Mouse (Mus musculus): ENCODE results near the gene Pafah1b3. TPM values are rescaled to one million over a fixed set of nuclear protein-coding genes. Genes with fewer than 3 reads are reported as not detected.

Gene Pafah1b3
- polyA plus RNA-seq, 1 experiment from 2014 or later = 287 TPM

DNA sequence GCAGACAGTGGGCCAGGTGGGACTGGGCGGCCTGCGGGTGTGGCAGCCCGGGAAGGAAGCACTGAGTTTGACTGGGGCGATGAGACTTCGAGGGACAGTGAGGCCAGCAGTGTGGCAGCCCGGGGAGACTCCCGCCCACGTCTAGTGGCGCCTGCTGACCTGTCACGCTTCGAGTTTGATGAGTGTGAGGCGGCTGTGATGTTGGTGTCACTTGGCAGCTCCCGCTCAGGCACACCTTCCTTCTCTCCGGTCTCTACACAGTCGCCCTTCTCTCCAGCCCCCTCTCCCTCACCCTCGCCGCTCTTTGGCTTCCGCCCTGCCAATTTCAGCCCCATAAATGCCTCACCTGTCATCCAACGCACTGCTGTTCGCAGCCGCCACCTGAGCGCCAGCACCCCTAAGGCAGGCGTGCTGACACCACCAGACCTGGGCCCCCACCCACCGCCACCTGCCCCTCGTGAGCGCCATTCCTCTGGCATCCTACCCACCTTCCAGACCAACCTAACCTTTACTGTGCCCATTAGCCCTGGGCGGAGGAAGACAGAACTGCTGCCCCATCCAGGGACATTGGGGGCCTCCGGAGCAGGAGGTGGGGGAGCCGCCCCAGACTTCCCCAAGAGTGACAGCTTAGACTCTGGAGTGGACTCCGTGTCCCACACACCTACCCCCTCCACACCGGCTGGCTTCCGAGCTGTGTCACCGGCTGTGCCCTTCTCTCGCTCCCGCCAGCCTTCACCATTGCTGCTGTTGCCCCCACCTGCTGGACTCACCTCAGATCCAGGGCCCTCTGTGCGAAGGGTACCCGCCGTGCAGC lies 25.1 kb downstream of the Pafah1b3 start:
- peaks cover 8% of the 10 kb centered on the region; the same call in 1 of the 2 replicates for H3K4me1 ChIP-seq (ENCODE audit: control insufficient read depth, insufficient read depth, low read length)
- no peaks in the 10 kb centered on the region for H3K9me3 ChIP-seq (replicated peaks; ENCODE audit: control insufficient read depth, low read length)
- no peak overlapping the region for H3K4me3 ChIP-seq (ENCODE audit: low read depth, low read length)
- H3K36me3 ChIP-seq (replicated peaks; ENCODE audit: control insufficient read depth, insufficient read depth, low read depth, low read length) = peaks cover 4% of the 10 kb centered on the region; the same call in 1 of the 2 replicates
- no peak overlapping the region for H3K27ac ChIP-seq (replicated peaks; ENCODE audit: low read depth, low read length)
- no peak overlapping the region for H3K4me2 ChIP-seq (ENCODE audit: low read depth, low read length)
- no peak overlapping the region for H3K9ac ChIP-seq (replicated peaks; ENCODE audit: low read length)
- no peak for DNase-seq (ENCODE audit: low spot score)
- 89% methylated on average over 38 of the region's 38 CpGs for WGBS
- ATAC-seq (replicated peaks; ENCODE audit: insufficient number of reproducible peaks, low FRiP score, low TSS enrichment, low read depth) = no peak
- no peaks in the 10 kb centered on the region for H3K27me3 ChIP-seq (ENCODE audit: control insufficient read depth, insufficient read depth, low read length)

DNA sequence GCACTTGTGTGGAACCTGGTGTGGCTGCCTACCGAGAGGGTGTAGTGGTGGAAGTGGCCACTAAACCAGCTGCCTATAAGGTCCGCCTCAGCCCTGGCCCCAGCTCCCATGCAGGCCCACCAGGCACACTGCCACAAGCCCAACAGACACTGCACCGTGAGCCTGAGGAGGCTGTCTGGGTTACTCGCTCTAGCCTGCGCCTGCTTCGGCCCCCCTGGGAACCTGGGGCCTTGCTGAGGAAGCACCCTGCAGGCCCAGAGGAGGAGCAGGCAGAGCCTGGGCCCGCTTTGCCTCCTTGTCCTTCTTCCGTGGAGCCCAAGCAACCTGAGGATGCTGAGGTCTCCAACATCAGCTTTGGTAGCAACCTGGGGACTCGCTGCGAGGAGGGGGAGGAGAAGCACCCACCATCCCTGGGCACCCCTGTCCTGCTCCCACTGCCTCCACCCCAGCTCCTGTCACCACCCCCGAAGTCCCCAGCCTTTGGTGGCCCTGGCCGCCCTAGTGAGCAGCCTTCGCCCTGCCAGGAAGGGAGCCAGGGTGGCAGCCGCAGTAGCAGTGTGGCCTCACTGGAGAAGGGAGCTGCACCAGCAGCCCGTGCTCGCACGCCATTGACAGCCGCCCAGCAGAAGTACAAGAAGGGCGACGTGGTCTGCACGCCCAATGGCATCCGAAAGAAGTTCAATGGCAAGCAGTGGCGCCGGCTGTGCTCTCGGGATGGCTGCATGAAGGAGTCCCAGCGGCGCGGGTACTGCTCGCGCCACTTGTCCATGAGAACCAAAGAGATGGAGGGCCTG lies 25.9 kb downstream of the Pafah1b3 start:
- no peak for DNase-seq (ENCODE audit: low spot score)
- Histone ChIP-seq H3K36me3 (replicated peaks; ENCODE audit: control insufficient read depth, insufficient read depth, low read depth, low read length) (peaks cover 4% of the 10 kb centered on the region; the same call in 1 of the 2 replicates), H3K4me3 (ENCODE audit: low read depth, low read length) (no peak overlapping the region), H3K4me2 (ENCODE audit: low read depth, low read length) (no peak overlapping the region), H3K9ac (replicated peaks; ENCODE audit: low read length) (no peak overlapping the region), H3K27me3 (ENCODE audit: control insufficient read depth, insufficient read depth, low read length) (no peaks in the 10 kb centered on the region), H3K27ac (replicated peaks; ENCODE audit: low read depth, low read length) (no peak overlapping the region), H3K9me3 (replicated peaks; ENCODE audit: control insufficient read depth, low read length) (no peaks in the 10 kb centered on the region), H3K4me1 (ENCODE audit: control insufficient read depth, insufficient read depth, low read length) (peaks cover 5% of the 10 kb centered on the region; the same call in 1 of the 2 replicates)
- ATAC-seq (replicated peaks; ENCODE audit: insufficient number of reproducible peaks, low FRiP score, low TSS enrichment, low read depth) = no peak
- 89% methylated on average over 29 of the region's 30 CpGs for WGBS

DNA sequence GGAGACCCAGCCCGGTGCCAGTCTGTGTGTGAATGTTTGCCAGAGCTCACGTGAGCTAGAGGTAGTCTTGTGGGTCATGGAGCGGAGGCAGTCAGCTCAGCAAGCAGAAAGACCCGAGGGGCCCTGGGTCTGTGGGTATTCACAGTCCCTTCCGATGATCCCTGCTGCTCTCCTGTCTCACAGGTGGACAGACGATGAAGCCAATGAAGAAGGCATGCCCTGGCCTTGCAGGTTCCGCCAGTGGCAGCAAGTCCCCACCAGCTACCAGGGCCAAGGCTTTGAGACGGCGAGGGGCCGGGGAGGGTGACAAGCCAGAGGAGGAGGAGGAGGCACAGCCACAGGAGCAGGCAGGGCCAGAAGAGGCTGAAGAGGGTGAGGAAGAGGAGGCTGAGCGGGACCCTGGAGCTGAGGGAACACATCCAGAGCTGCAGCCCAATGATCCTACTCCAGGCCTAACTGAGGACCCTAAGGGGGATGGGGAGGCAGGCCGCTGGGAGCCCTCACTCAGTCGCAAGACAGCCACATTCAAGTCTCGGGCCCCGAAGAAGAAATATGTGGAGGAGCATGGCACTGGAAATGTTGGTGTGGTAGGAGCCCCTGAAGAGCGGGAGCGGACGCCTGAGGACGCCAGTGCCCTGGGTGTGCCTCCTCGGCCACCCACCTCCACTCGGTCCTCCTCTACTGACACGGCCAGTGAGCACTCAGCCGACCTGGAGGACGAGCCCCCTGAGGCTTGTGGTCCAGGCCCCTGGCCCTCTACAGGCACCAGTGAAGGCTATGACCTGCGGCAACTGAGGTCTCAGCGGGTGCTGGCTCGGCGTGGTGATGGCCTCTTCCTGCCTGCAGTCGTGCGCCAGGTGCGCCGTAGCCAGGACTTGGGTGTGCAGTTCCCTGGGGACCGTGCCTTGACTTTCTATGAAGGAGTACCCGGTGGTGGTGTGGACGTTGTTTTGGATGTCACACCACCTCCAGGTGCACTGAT lies 26.8 kb downstream of the Pafah1b3 start:
- no peak overlapping the region for H3K27ac ChIP-seq (replicated peaks; ENCODE audit: low read depth, low read length)
- H3K4me1 ChIP-seq (ENCODE audit: control insufficient read depth, insufficient read depth, low read length) = peaks cover 5% of the 10 kb centered on the region; the same call in 1 of the 2 replicates
- H3K36me3 ChIP-seq (replicated peaks; ENCODE audit: control insufficient read depth, insufficient read depth, low read depth, low read length) = peaks cover 4% of the 10 kb centered on the region; the same call in 1 of the 2 replicates
- H3K4me3 ChIP-seq (ENCODE audit: low read depth, low read length) = no peak overlapping the region
- 87% methylated on average over 35 of the region's 35 CpGs for WGBS
- DNase-seq (ENCODE audit: low spot score) (no peak), ATAC-seq (replicated peaks; ENCODE audit: insufficient number of reproducible peaks, low FRiP score, low TSS enrichment, low read depth) (no peak)
- H3K4me2 ChIP-seq (ENCODE audit: low read depth, low read length) = no peak overlapping the region
- no peaks in the 10 kb centered on the region for H3K9me3 ChIP-seq (replicated peaks; ENCODE audit: control insufficient read depth, low read length)
- no peaks in the 10 kb centered on the region for H3K27me3 ChIP-seq (ENCODE audit: control insufficient read depth, insufficient read depth, low read length)
- H3K9ac ChIP-seq (replicated peaks; ENCODE audit: low read length) = no peak overlapping the region

DNA sequence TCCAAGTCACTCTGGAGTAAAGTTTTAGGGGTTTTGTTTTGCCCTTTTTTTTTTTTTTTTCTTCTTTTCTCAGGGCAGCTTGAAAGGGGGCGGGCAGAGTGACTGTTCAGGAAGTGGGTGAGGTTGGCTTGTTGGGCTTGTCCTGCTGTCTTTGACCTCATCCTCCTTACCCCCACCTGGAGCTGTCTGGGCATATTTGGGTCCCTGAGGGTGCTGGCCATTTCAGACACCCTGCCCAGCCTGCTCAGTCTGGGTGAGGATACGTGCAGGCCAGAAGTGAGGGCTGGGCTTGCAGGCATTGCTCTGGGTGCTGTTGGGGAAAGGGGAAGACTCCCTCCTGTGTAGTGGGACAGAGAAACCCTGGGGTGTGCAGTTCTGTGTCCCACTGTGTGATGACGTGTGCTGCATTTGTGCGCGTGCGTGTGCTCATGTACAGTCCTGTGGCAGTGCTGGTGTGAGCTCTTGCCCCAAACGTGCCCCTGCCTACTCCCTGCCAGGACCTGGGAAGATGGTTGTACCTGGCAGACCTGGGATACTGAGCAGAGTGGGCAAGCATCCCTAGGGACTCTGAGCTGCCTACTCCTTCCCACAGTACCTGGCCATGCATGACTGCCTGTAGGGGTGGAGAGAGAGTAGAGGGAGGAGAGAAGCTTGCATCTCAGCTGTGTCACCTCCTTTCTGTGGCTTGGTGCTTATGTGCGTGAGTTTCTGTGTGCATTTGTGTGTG lies 28.1 kb downstream of the Pafah1b3 start:
- no peaks in the 10 kb centered on the region for H3K27me3 ChIP-seq (ENCODE audit: control insufficient read depth, insufficient read depth, low read length)
- H3K9ac ChIP-seq (replicated peaks; ENCODE audit: low read length) = 0 out of 2 replicates have a peak overlapping the region, but pooled peaks have one; percentile 4
- H3K36me3 ChIP-seq (replicated peaks; ENCODE audit: control insufficient read depth, insufficient read depth, low read depth, low read length) = peaks cover 4% of the 10 kb centered on the region; the same call in 1 of the 2 replicates
- H3K27ac ChIP-seq (replicated peaks; ENCODE audit: low read depth, low read length) = no peak overlapping the region
- H3K4me1 ChIP-seq (ENCODE audit: control insufficient read depth, insufficient read depth, low read length) = peaks cover 5% of the 10 kb centered on the region; the same call in 1 of the 2 replicates
- no peaks in the 10 kb centered on the region for H3K9me3 ChIP-seq (replicated peaks; ENCODE audit: control insufficient read depth, low read length)
- H3K4me3 ChIP-seq (ENCODE audit: low read depth, low read length) = 0 out of 2 replicates have a peak overlapping the region, but pooled peaks have one; percentile 3
- DNase-seq (ENCODE audit: low spot score) = no peak
- 90% methylated on average over 8 of the region's 8 CpGs for WGBS
- H3K4me2 ChIP-seq (ENCODE audit: low read depth, low read length) = no peak overlapping the region; the same call in 1 of the 2 replicates
- ATAC-seq (replicated peaks; ENCODE audit: insufficient number of reproducible peaks, low FRiP score, low TSS enrichment, low read depth) = no peak

DNA sequence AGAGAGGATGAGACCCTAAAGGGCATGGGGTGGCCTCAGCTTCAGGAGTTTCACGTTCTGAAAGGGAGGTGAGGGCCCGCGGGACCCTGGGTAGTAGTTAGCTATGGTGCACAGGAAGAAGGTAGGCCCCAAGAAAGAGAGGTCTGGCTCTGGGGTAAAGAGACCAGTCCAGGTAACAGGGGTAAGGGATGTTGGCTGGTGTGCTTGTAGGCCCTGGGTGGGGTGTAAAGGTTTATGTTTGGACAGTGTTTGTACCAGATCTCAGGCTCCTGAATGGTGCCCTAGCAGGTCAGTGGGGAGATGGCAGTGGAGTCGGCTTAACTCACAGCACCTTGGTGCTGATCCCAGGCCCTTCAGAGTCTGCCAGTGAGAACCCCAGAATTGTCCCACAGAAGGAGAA lies 28.8 kb downstream of the Pafah1b3 start:
- WGBS = 56% methylated on average over 4 of the region's 4 CpGs
- H3K4me2 ChIP-seq (ENCODE audit: low read depth, low read length) = peak overlapping the region; percentile 61
- peaks cover 5% of the 10 kb centered on the region; the same call in 1 of the 2 replicates for H3K4me1 ChIP-seq (ENCODE audit: control insufficient read depth, insufficient read depth, low read length)
- peak overlapping the region; percentile 58 for H3K4me3 ChIP-seq (ENCODE audit: low read depth, low read length)
- no peak for ATAC-seq (replicated peaks; ENCODE audit: insufficient number of reproducible peaks, low FRiP score, low TSS enrichment, low read depth)
- H3K9ac ChIP-seq (replicated peaks; ENCODE audit: low read length) = peak overlapping the region; percentile 69
- DNase-seq (ENCODE audit: low spot score) = no peak
- no peaks in the 10 kb centered on the region for H3K9me3 ChIP-seq (replicated peaks; ENCODE audit: control insufficient read depth, low read length)
- no peaks in the 10 kb centered on the region for H3K27me3 ChIP-seq (ENCODE audit: control insufficient read depth, insufficient read depth, low read length)
- no peak overlapping the region for H3K27ac ChIP-seq (replicated peaks; ENCODE audit: low read depth, low read length)
- peaks cover 4% of the 10 kb centered on the region; the same call in 1 of the 2 replicates for H3K36me3 ChIP-seq (replicated peaks; ENCODE audit: control insufficient read depth, insufficient read depth, low read depth, low read length)

DNA sequence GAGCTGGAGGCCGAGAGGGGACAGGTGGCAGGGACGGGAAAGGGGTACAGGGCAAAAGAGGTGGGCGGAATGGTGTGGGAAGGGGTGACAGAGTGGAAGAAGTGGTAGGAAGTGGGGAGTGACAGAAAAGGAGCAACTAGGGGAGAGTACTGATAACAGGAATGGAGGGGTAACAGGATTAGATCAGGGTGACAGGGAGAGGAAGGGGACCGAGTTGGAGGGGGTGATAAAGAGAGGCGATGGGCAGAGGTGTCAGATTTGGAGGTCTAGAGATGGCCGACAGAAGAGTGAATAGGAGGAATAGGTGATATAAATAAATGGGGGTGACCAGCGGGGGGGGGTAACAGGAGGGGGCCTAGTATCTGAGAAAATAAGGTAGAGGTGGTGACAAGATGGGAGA lies 29.2 kb downstream of the Pafah1b3 start:
- WGBS = 7% methylated on average over 7 of the region's 7 CpGs
- Histone ChIP-seq H3K27me3 (ENCODE audit: control insufficient read depth, insufficient read depth, low read length) (no peaks in the 10 kb centered on the region), H3K36me3 (replicated peaks; ENCODE audit: control insufficient read depth, insufficient read depth, low read depth, low read length) (peaks cover 4% of the 10 kb centered on the region; the same call in 1 of the 2 replicates), H3K9ac (replicated peaks; ENCODE audit: low read length) (peak overlapping the region; percentile 69), H3K4me3 (ENCODE audit: low read depth, low read length) (peak overlapping the region; percentile 58), H3K27ac (replicated peaks; ENCODE audit: low read depth, low read length) (no peak overlapping the region), H3K4me1 (ENCODE audit: control insufficient read depth, insufficient read depth, low read length) (peaks cover 5% of the 10 kb centered on the region; the same call in 1 of the 2 replicates), H3K9me3 (replicated peaks; ENCODE audit: control insufficient read depth, low read length) (no peaks in the 10 kb centered on the region), H3K4me2 (ENCODE audit: low read depth, low read length) (peak overlapping the region; percentile 61)
- ATAC-seq (replicated peaks; ENCODE audit: insufficient number of reproducible peaks, low FRiP score, low TSS enrichment, low read depth) (no peak), DNase-seq (ENCODE audit: low spot score) (no peak)

Measured in embryonic facial prominence, embryonic 11.5 days (tissue).